Mouse (Mus musculus) brain, embryonic 18.5 days (tissue): ENCODE data around the gene Chad.

ENCODE experiments used
- DNase-seq: peaks from one replicate; pipeline ENCODE4 v3.0.0-alpha.2; 2012; ENCODE audit warnings: low read depth, low spot score

Gene Chad

GRCm38 (mm10) chr11:94617646-94618045 lies 52.8 kb downstream of the Chad start:
- no peak for DNase-seq
